ENCODE assay signal across 22 mouse cellular contexts in genomic region chr7:92220619-92221018, GRCm38 (mm10).
DNase-seq lines count a peak whose midpoint lies in the region; ATAC-seq lines count a peak whose summit lies in the region.
"Had no signal": no experiment of that assay in that cellular context is flagged by ENCODE, and none has a peak within 500 bp of the region (broad histone marks: within the 10 kb centered on the region; RNA-seq: fewer than 3 reads in every experiment).

No protein-coding gene starts in this region.

- no peak overlapping the region for H3K4me2 ChIP-seq in intestine, embryonic 15.5 days (replicated peaks)
- no peak overlapping the region for H3K4me2 ChIP-seq in intestine, embryonic 16.5 days (ENCODE audit: low read depth, low read length)
- H3K4me2 ChIP-seq: embryonic facial prominence, embryonic 13.5 days; embryonic facial prominence, embryonic 15.5 days; forebrain, embryonic 12.5 days had no signal

- peak; percentile 14 for DNase-seq in retina, postnatal 7 days (ENCODE audit: low read depth, low spot score)
- no peak for DNase-seq in thymus, postnatal 36 days
- DNase-seq in urinary bladder, postnatal 10 days (ENCODE audit: low spot score), result no peak
- DNase-seq: adrenal gland, adult 2 months; adrenal gland, postnatal 10 days; adrenal gland, postnatal 25 days; cerebellum, adult 11 months; cerebellum, adult 18-20 months; cerebellum, adult 8-10 months; cerebellum, adult 9-11 months; cerebellum, postnatal 14 days; cerebellum, postnatal 36 days; embryo, embryonic 11 days had no signal

- H3K27ac ChIP-seq in intestine, embryonic 15.5 days, result no peak overlapping the region
- H3K27ac ChIP-seq in intestine, embryonic 16.5 days (ENCODE audit: low read length), result no peak overlapping the region
- H3K27ac ChIP-seq: embryonic facial prominence, embryonic 13.5 days; embryonic facial prominence, embryonic 15.5 days; forebrain, embryonic 10.5 days; forebrain, embryonic 12.5 days had no signal

- no peaks in the 10 kb centered on the region for H3K36me3 ChIP-seq in intestine, embryonic 15.5 days
- no peaks in the 10 kb centered on the region for H3K36me3 ChIP-seq in intestine, embryonic 16.5 days (ENCODE audit: control insufficient read depth, insufficient read depth, low read length)
- H3K36me3 ChIP-seq: embryonic facial prominence, embryonic 13.5 days; embryonic facial prominence, embryonic 15.5 days; forebrain, embryonic 10.5 days; forebrain, embryonic 12.5 days had no signal

- no peaks in the 10 kb centered on the region for H3K9me3 ChIP-seq in intestine, embryonic 15.5 days
- no peaks in the 10 kb centered on the region for H3K9me3 ChIP-seq in intestine, embryonic 16.5 days (ENCODE audit: control insufficient read depth, low read length)
- H3K9me3 ChIP-seq: embryonic facial prominence, embryonic 13.5 days; embryonic facial prominence, embryonic 15.5 days; forebrain, embryonic 12.5 days had no signal

- no peak overlapping the region for H3K9ac ChIP-seq in intestine, embryonic 15.5 days
- H3K9ac ChIP-seq in intestine, embryonic 16.5 days (ENCODE audit: low read depth, low read length), result no peak overlapping the region
- H3K9ac ChIP-seq: embryonic facial prominence, embryonic 13.5 days; embryonic facial prominence, embryonic 15.5 days; forebrain, embryonic 12.5 days had no signal

- H3K27me3 ChIP-seq in intestine, embryonic 15.5 days (replicated peaks), result no peaks in the 10 kb centered on the region
- no peaks in the 10 kb centered on the region for H3K27me3 ChIP-seq in intestine, embryonic 16.5 days (replicated peaks; ENCODE audit: control insufficient read depth, insufficient read depth, low read length)
- H3K27me3 ChIP-seq: embryonic facial prominence, embryonic 13.5 days; embryonic facial prominence, embryonic 15.5 days; forebrain, embryonic 12.5 days had no signal

- H3K4me3 ChIP-seq in intestine, embryonic 15.5 days (replicated peaks), result no peak overlapping the region
- H3K4me3 ChIP-seq in intestine, embryonic 16.5 days (ENCODE audit: low read length), result no peak overlapping the region
- H3K4me3 ChIP-seq: embryonic facial prominence, embryonic 13.5 days; embryonic facial prominence, embryonic 15.5 days; erythroblast, embryonic 14.5 days; forebrain, embryonic 10.5 days; forebrain, embryonic 12.5 days had no signal

- no peaks in the 10 kb centered on the region for H3K4me1 ChIP-seq in intestine, embryonic 15.5 days (replicated peaks)
- H3K4me1 ChIP-seq in intestine, embryonic 16.5 days (ENCODE audit: control insufficient read depth, insufficient read depth, low read length), result no peaks in the 10 kb centered on the region
- H3K4me1 ChIP-seq: embryonic facial prominence, embryonic 13.5 days; embryonic facial prominence, embryonic 15.5 days; forebrain, embryonic 10.5 days; forebrain, embryonic 12.5 days had no signal

- peak; percentile 88 for ATAC-seq in intestine, embryonic 15.5 days
- ATAC-seq in intestine, embryonic 16.5 days, result peak; percentile 88
- ATAC-seq: forebrain, embryonic 14.5 days; forebrain, embryonic 16.5 days had no signal
